Mouse (Mus musculus): Measurements from ENCODE around the gene Mterf2.

GRCm38 (mm10) chr10:85161745-85162351 lies 34.0 kb upstream of the Mterf2 start:
- TF ChIP-seq POLR2A (IDR thresholded peaks at IDR 0.05; ENCODE audit: borderline replicate concordance, low read depth, low read length) (no peak), CTCF (IDR thresholded peaks at IDR 0.05; ENCODE audit: low read depth, low read length) (no peak)

All from bone marrow macrophage, adult 2 months (primary cell).